Mouse (Mus musculus): ENCODE measurements at regions not wholly inside any gene's neighbourhood (a gene's known extent, or its start where the extent isn't known, plus 50 kb on each side); places are given as distances from the start of the nearest gene placed in this dataset.

DNA sequence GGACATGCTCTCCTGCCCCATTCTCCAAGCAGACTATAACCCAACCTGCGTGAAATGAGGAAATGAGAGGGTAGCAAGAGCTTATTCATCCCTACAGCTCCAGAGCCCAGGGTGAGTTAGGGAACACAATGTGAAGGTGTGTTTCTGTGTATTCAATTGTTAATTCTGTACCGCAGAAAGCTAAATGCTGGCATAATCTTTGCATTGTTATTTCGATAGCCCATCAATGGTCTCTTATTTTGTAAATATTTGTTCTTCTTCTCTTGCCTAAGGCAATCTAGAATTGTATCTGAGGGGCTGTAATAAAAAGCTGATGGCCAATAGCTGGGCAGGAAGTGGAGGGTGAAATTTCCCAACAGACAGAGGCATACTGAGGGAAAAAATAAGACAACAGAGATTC is 247.6 kb upstream of the Wscd1 start:
- no peak for DNase-seq (ENCODE audit: inconsistent age in 2 of 2, low spot score in 1 of 2)

DNA sequence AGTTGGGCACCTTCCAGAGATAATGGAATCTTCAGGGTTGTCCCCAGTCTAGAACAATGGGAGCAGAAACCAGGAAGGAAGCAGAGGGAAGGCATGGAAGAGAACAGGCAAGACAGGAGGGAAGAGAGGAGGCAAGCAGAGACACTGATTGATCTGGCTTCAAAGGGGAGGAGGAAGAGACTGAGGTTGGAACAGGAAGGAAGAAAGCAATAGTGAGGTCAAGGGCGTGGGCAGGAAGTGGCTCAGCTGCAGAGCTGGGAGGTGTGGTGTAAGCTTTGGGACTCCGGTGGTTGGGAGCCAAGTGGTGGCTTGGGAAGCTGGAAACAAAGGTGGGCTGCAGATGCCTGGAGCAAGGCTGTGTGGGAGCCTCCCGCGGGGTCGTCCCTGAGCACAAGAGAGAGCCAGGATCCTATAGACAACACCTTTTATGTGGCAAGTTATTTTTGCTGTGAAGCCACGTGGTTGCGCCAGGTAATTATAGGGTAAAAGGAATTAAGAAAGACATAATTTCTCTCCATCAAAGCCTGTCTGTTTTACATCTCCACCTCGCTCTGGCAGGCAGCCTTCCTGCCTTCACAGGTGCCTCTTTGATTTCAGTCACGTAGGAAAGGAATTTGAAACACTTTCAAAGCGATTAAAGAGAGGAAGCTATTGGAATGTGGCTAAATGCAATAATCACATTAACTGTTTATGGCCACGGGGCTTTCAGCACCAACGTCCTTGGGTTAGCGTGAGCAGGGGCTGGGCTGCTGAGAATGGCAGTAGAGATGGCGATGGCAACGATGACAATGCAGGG is 237.3 kb upstream of the Wscd1 start:
- DNase-seq (ENCODE audit: inconsistent age in 2 of 2, low spot score in 1 of 2), result no peak

DNA sequence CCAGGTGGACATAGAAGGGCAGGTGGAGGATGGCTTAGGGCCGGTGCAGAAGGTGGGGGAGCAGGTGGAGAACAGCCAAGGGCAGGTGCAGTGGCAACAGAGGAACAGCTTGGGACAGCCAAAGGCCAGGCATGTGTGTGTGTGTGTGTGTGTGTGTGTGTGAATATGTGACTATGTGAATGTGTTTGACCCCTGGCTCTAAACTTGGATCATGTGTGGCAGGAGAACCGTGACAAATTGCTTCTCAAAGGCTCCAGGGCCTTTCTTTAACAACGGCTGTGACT is 236.7 kb upstream of the Wscd1 start:
- DNase-seq (ENCODE audit: inconsistent age in 2 of 2, low spot score in 1 of 2), result no peak

DNA sequence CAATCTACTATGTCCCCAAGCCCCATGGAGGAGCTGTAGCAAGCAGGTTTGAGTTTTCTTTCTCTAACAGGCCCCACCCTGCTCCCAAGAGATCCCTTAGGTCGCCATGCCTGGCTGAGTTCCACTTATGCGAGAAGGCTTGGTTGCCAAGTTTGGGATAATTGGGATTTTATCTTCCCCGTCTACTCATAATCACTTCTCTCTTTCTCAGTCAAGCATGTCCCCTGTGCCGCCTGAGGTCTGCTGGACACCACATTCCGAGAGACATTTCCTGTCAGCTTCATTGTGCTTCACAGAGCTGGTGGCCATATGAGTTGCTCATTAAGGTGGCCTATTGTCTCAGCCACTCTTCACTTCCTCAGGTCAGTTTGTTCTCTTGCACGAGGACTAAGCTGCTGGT is 234.5 kb upstream of the Wscd1 start:
- no peak for DNase-seq (ENCODE audit: inconsistent age in 2 of 2, low spot score in 1 of 2)

DNA sequence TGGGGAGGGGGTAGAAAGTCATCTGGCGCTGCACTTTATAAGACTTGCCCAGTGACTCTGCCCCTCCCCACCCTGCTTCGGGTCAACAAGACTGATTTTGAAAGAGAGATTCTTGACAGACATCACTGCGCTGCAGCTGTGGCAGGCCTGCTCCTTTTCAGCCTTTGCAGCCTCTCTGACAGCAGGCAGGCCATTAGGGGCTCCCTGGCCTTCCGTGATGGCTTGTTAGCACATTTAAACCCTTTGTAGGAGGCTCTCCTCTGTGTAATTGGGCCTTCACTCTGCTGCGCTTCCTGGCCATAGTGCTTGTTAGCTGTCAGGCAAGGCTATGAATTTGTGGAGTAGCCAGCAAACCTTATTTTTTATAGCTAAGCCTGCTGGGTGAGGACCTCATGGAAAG is 232.3 kb upstream of the Wscd1 start:
- DNase-seq (ENCODE audit: inconsistent age in 2 of 2, low spot score in 1 of 2), result no peak

DNA sequence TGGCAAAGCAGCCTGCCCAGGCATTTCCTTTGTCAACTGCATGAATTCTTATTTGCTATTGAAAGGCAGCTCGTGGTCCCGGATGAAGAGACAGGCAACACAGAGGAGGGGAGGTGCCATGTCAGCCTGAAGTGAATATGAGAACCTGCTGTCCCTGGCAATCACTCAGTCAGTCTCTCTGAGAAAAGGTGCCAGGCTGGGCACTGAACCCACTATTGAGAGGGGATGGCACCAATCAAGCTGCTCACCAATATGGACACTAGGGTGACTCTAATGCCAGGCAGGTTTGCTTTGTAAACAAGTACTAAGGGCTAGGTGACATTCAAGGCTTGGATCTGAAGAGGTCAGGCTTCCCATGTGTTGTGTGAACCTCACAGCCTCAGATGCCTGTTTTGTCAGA is 222.0 kb upstream of the Wscd1 start:
- DNase-seq (ENCODE audit: inconsistent age in 2 of 2, low spot score in 1 of 2), result no peak

DNA sequence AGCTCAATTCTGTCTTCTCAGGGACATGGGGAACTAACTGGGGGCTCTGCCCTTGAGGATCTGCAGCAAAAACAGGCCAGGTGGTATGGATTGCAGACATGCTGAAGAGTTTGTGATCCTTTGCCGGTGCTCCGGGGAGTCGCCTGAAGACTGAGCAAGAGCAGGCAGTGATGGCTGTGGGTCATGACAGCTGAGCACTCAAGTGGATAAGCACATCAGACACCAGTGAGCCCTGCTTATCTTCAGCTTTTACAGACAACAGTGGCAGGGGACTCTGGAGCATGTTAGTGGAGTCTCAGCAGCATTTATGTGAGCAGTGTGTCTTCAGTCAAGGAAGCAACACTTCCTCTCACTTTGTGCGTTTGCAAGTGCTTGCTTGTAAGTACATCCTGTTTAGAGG is 221.1 kb upstream of the Wscd1 start:
- no peak for DNase-seq (ENCODE audit: inconsistent age in 2 of 2, low spot score in 1 of 2)

DNA sequence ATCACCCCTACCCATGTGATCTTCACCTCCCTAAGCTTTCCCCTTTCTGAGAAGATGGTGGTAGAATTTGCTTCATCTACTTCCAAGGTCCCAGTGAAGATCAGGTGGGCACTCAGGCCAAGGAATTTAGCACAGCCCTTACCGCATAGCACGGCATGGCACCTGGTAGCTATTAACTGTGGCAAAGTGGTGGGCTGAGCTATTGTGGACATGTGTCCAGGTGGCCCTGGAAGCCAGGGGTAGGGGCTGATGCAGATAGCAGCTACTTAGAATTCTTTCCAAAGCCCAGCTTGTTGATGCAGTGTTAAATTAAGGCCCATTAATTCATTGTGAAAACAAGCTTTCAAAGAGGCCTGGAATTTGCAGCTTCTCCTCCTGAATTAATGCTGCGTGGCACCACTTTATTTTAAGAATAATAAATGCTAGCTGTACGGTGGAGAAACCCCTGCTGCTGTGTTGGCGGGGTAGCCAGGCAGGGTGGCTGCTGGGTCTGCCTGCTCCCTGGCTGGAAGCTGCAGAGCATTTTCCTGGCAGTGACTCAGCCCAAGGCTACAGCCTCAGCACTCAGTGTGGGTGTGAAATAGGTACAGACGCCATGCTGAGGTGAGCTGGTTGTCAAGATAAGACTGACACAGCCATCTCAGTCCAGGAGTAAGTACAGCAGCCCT is 208.4 kb upstream of the Wscd1 start:
- DNase-seq (ENCODE audit: inconsistent age in 2 of 2, low spot score in 1 of 2), result peak; percentile 12 to 44

DNA sequence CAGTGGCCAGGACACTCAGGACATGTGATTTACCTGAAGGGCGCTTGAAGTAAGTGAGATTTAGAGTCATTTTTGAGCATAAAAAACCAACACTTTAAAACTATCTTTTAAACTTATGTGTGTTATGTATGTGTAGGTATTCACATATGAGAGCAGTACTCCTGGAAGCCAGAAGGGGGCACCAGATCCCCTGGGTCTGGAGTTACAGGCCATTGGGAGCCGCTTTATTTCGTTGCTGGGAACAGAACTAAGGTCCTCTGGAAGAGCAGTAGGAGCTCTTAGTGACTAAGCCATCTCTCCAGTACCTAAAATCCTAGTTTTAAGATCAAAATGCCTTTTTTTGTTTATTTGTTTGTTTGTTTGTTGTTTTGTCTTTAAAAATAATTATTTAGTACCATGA is 192.3 kb upstream of the Wscd1 start:
- no peak for DNase-seq (ENCODE audit: inconsistent age in 2 of 2, low spot score in 1 of 2)

DNA sequence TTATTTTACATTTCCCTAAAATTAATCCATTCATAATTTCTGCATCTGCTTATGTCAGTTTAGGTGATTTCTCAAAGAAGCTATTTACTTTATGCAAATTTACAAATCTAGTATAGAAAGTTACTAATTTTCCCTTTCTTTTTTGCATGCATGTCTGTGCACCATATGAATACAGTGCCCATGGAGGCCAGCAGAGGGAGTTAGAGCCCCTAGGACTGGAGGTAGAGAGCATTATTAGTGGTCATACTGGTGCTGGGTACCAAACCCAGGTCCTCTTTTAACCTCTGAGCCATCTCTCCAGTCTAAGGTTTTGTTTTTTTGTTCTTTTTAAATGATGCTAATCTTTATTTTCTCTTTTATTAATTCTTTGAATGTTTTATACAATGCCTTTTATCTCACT is 184.9 kb upstream of the Wscd1 start:
- DNase-seq (ENCODE audit: inconsistent age in 2 of 2, low spot score in 1 of 2), result no peak

DNA sequence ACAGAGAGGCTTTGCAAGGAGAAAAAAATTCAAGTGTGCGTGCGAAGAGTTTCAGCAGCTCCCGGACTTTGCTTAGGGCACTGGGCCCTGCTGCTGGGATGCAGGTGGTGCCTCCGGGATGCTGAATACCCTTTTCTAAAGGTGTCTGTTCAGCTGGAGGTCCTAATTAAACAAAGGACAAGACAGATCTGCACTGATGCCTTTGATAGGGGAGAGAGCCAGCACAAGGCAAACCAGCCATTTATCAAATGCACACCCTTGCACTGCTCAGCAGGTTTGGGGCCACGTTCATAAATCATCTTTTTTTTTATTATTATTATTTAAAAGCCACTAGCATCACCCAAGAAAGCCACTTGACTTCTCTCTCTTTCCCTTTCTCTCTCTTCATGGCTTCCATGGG is 172.9 kb upstream of the Wscd1 start:
- DNase-seq (ENCODE audit: inconsistent age in 2 of 2, low spot score in 1 of 2), result no peak

DNA sequence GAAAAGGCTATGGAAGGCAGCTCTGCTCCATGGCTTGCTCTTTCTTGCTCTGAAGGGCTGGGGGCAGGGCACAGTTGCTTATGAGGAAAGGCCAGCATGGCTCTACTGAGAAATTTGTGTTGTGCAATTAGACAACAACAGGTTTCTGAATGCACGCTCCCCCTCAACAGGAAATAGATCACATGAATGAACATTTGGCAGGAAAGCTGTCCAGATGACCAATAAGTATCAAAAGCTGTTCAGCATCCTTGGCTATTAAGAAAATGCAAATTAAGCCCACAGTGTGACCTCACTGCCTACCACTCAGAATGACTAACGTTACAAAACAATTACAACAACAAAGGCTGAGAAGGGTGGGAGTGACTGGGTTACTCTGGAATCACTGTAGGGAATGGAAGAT is 167.9 kb upstream of the Wscd1 start:
- no peak for DNase-seq (ENCODE audit: inconsistent age in 2 of 2, low spot score in 1 of 2)

DNA sequence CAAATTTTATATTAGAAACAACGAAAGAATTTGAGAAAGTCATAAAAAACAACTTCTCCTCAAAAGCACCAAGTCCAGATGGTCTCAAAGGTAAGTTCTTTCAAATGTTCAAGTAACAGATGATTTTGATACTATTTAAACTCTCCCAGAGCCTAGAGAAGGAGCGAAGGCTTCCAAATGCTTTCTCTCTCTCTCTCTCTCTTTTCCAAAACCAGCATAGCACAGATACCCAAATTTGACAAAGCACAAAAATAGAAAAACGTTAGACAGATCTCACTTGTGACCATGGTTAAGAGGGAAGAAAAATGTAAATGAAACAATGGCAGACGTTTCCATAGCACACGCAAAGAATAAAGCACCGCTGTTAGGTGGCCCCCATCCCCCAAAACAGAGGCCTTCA is 158.7 kb upstream of the Wscd1 start:
- DNase-seq (ENCODE audit: inconsistent age in 2 of 2, low spot score in 1 of 2), result no peak

DNA sequence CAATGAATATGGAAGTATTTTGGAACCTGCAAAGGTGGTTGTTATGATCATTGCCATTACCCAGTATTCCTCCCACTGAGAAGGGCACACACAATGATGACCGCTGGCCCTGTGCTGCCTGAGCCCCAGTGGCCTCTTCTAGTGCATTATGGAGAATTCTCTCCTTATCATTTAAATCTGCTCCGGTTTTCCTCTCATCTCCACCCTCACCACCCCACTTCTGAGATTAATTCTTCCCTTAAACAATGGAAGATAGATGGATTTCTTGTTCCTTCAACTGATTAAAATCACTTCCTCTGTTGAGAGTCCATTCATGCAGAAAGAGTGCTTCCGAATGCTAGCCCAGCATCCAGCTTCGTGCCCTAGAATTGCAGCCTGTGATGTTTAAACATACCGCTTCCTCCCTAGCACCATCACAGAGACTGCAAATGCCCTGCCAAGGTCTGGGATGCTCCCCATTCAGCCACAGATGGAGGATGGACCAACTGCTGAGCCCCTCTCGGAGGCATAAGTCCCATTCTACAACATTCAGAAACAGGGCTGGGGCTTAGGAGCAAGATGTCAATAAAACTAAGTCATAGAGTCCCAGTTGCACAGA is 155.4 kb upstream of the Wscd1 start:
- no peak for DNase-seq (ENCODE audit: inconsistent age in 2 of 2, low spot score in 1 of 2)

DNA sequence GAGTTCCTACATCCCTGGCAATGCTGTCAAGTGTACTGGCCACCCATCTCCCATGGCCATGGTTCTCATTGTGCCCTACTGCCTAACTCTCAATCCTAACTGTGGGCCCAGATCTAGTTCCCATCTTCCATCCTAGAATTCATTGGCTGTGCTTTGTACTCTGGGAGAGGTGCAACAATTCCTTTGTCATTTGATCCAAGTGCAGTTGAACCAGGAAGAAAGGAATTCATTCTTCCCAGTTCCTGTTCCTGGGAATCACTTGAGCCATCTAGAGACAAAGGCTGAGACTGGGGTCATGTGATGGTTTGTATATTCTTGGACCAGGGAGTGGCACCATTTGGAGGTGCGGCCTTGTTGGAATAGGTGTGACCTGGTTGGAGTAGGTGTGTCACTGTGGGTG is 152.0 kb upstream of the Wscd1 start:
- no peak for DNase-seq (ENCODE audit: inconsistent age in 2 of 2, low spot score in 1 of 2)

DNA sequence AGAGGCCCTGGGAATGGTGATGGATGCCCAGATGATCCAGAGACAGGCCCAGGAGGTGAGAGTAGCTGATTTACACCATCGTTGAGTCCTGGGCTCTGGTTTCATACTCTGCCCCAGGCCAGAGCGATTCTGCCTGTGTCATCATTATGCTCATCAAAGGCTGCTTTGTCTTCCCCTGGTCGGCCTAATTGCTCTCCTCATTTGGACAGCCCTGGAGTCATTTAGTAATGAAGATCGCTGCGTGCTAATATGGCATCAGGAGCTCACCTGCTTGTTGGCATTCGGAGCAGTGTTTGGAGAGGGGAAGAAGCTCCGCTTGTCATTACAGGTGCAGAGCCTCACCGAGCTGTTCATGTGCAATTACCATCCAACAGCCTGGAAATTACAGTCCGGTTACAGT is 138.9 kb upstream of the Wscd1 start:
- no peak for DNase-seq (ENCODE audit: inconsistent age in 2 of 2, low spot score in 1 of 2)

DNA sequence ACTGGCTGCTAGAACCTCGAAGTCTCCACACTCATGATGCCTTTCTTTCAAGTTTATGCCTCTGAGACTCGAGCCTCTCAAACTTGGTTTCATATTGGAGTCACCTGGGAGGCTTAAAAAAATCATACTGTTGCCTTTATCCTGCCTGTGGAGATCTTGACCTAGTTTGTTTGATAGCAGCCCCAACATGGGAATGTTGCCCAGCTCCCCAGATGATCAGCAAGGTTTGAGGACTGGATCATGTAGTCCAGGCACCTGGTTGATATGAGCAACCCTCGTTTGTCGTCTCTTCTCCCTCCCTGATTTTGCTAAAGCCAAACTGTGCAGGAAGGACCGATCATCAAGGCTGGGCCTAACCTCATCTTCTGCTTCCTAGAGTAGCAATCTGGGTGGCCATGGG is 134.2 kb upstream of the Wscd1 start:
- no peak for DNase-seq (ENCODE audit: inconsistent age in 2 of 2, low spot score in 1 of 2)

DNA sequence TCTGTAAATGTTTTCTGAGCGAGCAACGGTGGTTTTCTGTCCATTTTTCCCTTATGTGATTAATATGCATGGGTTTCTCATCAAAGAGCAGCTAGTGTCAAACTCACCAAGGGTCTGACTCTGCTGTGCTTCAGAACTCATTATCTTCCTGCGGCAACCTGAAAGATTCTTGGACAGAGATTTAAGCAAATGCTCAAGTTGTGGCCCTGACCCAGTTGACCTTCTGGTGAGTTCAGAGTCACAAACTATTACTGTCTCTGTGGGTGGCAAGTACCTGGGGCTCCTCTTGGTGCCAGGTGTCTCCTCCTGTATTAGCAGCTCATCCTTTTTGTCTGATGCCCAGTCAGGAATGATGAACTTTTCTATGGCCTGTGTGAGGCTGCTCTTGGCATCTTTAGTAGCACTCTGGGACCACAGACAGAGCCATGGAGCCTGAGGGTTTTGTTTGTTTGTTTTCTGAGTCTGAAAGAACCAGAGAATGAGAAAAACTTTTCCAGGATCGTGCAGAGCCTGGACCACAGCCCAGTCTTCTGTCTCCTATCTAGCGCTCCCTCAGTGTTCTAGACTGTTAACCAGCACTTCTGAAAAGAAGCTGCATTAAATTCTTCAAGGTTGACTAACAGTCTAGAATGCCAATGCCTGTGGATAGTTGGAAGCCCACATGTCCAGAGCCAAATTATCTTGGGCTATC is 124.1 kb upstream of the Wscd1 start:
- peak; percentile 19 to 52 for DNase-seq (ENCODE audit: inconsistent age in 2 of 2, low spot score in 1 of 2)

DNA sequence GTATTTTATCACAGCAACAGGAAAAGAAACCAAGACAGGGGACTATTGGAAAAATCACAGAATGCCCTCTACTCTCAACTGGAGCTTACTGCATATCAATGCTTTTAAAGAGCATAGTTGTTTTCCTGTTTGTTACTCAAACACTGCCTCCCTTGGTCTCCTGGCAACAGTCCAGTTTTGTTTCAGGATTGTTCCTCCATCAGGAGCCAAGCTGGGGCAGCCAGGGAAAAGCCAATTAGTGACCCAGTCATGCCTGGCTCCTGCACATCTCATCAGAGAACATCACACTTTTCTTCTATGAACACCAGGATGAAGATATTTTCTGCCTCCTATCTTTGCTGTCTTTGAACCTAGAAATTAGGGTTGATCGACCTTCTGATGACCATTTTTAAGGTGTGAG is 113.6 kb upstream of the Wscd1 start:
- no peak for DNase-seq (ENCODE audit: inconsistent age in 2 of 2, low spot score in 1 of 2)

DNA sequence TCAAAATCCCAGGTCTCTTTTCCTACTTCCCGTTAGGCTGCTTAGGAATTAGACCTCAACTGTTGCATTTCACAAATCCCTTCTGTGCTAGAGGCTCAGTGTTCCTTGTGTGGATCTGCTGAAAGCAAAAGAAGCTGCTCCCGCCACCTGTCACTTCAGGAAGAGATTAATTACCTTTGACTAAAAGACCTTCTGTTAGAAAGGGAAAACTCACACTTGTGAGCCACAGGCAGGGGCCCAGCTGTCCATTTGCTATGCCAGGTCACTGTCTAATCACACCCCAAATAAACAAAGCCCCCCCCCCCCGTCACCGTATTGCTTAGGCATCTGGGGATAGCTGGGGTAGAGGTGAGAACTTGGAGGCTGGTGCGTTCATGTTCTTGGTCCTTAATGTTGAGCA is 112.9 kb upstream of the Wscd1 start:
- no peak for DNase-seq (ENCODE audit: inconsistent age in 2 of 2, low spot score in 1 of 2)

DNA sequence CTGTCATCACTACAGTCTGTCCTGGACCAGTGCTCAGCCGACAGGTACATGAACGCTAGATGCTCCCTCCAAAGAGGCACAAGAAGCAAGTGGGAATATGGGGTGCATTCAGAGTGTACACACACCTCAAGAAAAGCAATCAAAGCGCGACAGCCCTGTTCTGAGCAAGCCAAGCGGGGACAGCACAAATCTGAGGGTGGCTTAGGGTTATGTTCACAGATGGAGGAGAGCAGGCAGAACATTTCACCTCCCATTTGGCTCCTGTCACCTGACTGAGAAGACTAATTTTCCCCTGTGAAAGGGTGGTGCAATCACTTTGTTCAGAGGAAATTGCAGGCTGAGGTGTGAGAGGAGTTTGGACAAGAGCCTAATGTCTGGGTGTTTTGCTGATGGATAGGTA is 106.8 kb upstream of the Wscd1 start:
- DNase-seq (ENCODE audit: inconsistent age in 2 of 2, low spot score in 1 of 2), result no peak

DNA sequence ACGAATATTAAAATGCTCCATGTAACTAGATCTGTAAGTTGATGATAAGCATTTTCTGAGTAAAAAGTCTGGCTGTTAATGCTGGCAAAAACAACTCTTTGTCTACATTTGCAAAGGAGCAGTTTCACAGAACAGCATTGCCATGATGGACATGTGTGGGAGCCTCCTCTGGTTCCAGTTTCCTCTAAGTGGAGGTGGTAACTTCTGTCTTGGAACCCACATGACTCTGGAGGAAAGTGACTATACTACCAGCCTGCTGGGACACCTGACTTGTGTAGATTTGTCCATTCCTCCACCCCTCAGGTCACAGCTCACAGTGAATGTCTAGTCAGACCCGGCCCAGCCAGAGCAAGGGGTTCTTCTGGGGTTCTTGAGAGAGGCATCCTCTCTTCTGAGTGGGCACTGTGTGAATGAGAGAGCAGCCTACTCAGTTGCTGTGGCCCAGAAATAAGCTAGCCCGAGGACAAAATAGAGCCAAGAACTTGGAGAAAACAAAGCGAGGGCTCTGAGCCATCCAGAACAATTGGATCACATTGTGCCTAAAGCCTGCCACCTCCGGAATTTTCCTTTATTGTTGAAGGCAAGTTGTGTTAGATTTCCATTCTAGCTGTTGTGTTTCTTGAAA is 97.9 kb upstream of the Wscd1 start:
- no peak for DNase-seq (ENCODE audit: inconsistent age in 2 of 2, low spot score in 1 of 2)
